Mouse (Mus musculus): Measurements from ENCODE around the gene Gm11563.
"Not testable (repeated sequence)": the region's sequence is repeated elsewhere in the genome, so short reads cannot be mapped to it uniquely, and the experiment has no call there.

GRCm38 (mm10) chr11:99685235-99685634 lies 26.5 kb upstream of the Gm11563 start:
- TF ChIP-seq CTCF (IDR thresholded peaks at IDR 0.05; ENCODE audit: control insufficient read depth, insufficient read depth, insufficient read length); USF1 (IDR thresholded peaks at IDR 0.05; ENCODE audit: low read depth): not testable (repeated sequence)
